Mouse (Mus musculus) liver, embryonic 12.5 days (tissue): Measurements from ENCODE around the gene Arhgap21. TPM values are rescaled to one million over a fixed set of nuclear protein-coding genes. Genes with fewer than 3 reads are reported as not detected.

ENCODE experiments used
- ATAC-seq: fragments of 200-750 bp; cut with Nextera tagmentation; 2 replicates; pipeline ENCODE4 v1.8.0; 2017; ENCODE audit warnings: moderate number of reproducible peaks, mild to moderate bottlenecking, moderate library complexity
- H3K27ac ChIP-seq: fragments of 300-500 bp; sonication (generic); 2 replicates; pipeline ENCODE4 v1.5.1; 2016; ENCODE audit warnings: mild to moderate bottlenecking
- H3K27me3 ChIP-seq: fragments of 300-500 bp; sonication (generic); replicated peaks from 2 replicates; pipeline ENCODE4 v1.6.1; 2016; ENCODE audit warnings: mild to moderate bottlenecking, moderate library complexity
- H3K36me3 ChIP-seq: fragments of 300-500 bp; sonication (generic); 2 replicates; pipeline ENCODE4 v1.6.1; 2016; ENCODE audit warnings: mild to moderate bottlenecking, moderate library complexity
- H3K4me1 ChIP-seq: fragments of 300-500 bp; sonication (generic); 2 replicates; pipeline ENCODE4 v1.6.1; 2016
- H3K4me2 ChIP-seq: fragments of 300-500 bp; sonication (generic); 2 replicates; pipeline ENCODE4 v1.6.1; 2016; ENCODE audit warnings: mild to moderate bottlenecking, moderate library complexity
- H3K4me3 ChIP-seq: fragments of 300-500 bp; sonication (generic); 2 replicates; pipeline ENCODE4 v1.5.1; 2016; ENCODE audit warnings: mild to moderate bottlenecking, moderate library complexity
- H3K9ac ChIP-seq: fragments of 300-500 bp; sonication (generic); 2 replicates; pipeline ENCODE4 v1.6.1; 2016; ENCODE audit warnings: mild to moderate bottlenecking, moderate library complexity
- H3K9me3 ChIP-seq: fragments of 300-500 bp; sonication (generic); replicated peaks from 2 replicates; pipeline ENCODE4 v1.6.1; 2016; ENCODE audit warnings: mild to moderate bottlenecking, moderate library complexity
- WGBS: fragments of 180-500 bp; shearing (Covaris S2); methylation state at CpG from one replicate; pipeline ENCODE4 v1.1.7; 2016; ENCODE audit not compliant: insufficient replicate concordance; 5-methylcytosine and 5-hydroxymethylcytosine counted together
- polyA plus RNA-seq: library from polyadenylated mRNA; unstranded; fragments of >200 nt; fragmentation: Nextera tagmentation; extraction: Ambion mirVana; gene quantifications from 2 replicates; pipeline ENCODE4 v1.2.1, GENCODE M21; 2016

Gene Arhgap21
- polyA plus RNA-seq, 1 experiment from 2014 or later = 12.4 TPM

- H3K36me3 ChIP-seq = no peaks in the 10 kb centered on the region
- no peaks in the 10 kb centered on the region for H3K4me1 ChIP-seq
Measured at GRCm38 (mm10) chr2:20978726-20979125, 10.0 kb upstream of the Arhgap21 start.

GRCm38 (mm10) chr2:20977051-20977450 lies 8.4 kb upstream of the Arhgap21 start:
- Histone ChIP-seq H3K27ac (no peak overlapping the region), H3K4me2 (no peak overlapping the region), H3K27me3 (no peaks in the 10 kb centered on the region), H3K4me1 (no peaks in the 10 kb centered on the region), H3K9me3 (no peaks in the 10 kb centered on the region), H3K4me3 (no peak overlapping the region), H3K9ac (no peak overlapping the region), H3K36me3 (no peaks in the 10 kb centered on the region)
- no peak for ATAC-seq

More at GRCm38 (mm10) chr2:20978726-20979125, 10.0 kb upstream of the Arhgap21 start:
- no peak for ATAC-seq
- Histone ChIP-seq H3K27me3 (no peaks in the 10 kb centered on the region), H3K27ac (no peak overlapping the region), H3K4me2 (no peak overlapping the region), H3K4me3 (no peak overlapping the region), H3K9ac (no peak overlapping the region), H3K9me3 (no peaks in the 10 kb centered on the region)
- WGBS = 54% methylated on average over 8 of the region's 8 CpGs

GRCm38 (mm10) chr2:20973513-20973912 lies 4.8 kb upstream of the Arhgap21 start:
- Histone ChIP-seq H3K9me3 (no peaks in the 10 kb centered on the region), H3K4me2 (no peak overlapping the region), H3K4me3 (no peak overlapping the region), H3K27me3 (no peaks in the 10 kb centered on the region), H3K36me3 (no peaks in the 10 kb centered on the region), H3K9ac (no peak overlapping the region), H3K4me1 (peaks cover 12% of the 10 kb centered on the region), H3K27ac (no peak overlapping the region)
- no peak for ATAC-seq
- 75% methylated on average over 3 of the region's 3 CpGs for WGBS

- no peak for ATAC-seq
- Histone ChIP-seq H3K27me3 (no peaks in the 10 kb centered on the region), H3K4me2 (no peak overlapping the region), H3K36me3 (no peaks in the 10 kb centered on the region), H3K4me1 (peaks cover 15% of the 10 kb centered on the region), H3K9me3 (no peaks in the 10 kb centered on the region), H3K27ac (no peak overlapping the region), H3K9ac (no peak overlapping the region), H3K4me3 (no peak overlapping the region)
- WGBS = 59% methylated on average over 1 of the region's 1 CpGs
Measured at GRCm38 (mm10) chr2:20972180-20972579, 3.5 kb upstream of the Arhgap21 start.

GRCm38 (mm10) chr2:20971628-20972027 lies 2.9 kb upstream of the Arhgap21 start:
- peaks cover 20% of the 10 kb centered on the region for H3K4me1 ChIP-seq
- no peak for ATAC-seq

GRCm38 (mm10) chr2:20969201-20970200 lies 820 bp upstream of the Arhgap21 start:
- Histone ChIP-seq H3K9ac (peak overlapping the region; percentile 99), H3K36me3 (no peaks in the 10 kb centered on the region), H3K27ac (peak overlapping the region; percentile 99), H3K27me3 (no peaks in the 10 kb centered on the region), H3K4me1 (peaks cover 40% of the 10 kb centered on the region), H3K9me3 (no peaks in the 10 kb centered on the region), H3K4me3 (peak overlapping the region; percentile 88), H3K4me2 (peak overlapping the region; percentile 78)
- peak; percentile 93 for ATAC-seq
- 1% methylated on average over 49 of the region's 49 CpGs for WGBS

More at GRCm38 (mm10) chr2:20971628-20972027, 2.9 kb upstream of the Arhgap21 start:
- Histone ChIP-seq H3K4me3 (no peak overlapping the region), H3K27ac (no peak overlapping the region), H3K36me3 (no peaks in the 10 kb centered on the region), H3K4me2 (no peak overlapping the region), H3K9ac (no peak overlapping the region), H3K27me3 (no peaks in the 10 kb centered on the region), H3K9me3 (no peaks in the 10 kb centered on the region)

GRCm38 (mm10) chr2:20967646-20968351 lies 882 bp downstream of the Arhgap21 start:
- no peaks in the 10 kb centered on the region for H3K27me3 ChIP-seq
- peak overlapping the region; percentile 88 for H3K4me3 ChIP-seq
- H3K36me3 ChIP-seq = no peaks in the 10 kb centered on the region
- ATAC-seq = no peak
- peak overlapping the region; percentile 78 for H3K4me2 ChIP-seq
- H3K4me1 ChIP-seq = peaks cover 53% of the 10 kb centered on the region
- H3K27ac ChIP-seq = peak overlapping the region; percentile 99
- H3K9ac ChIP-seq = peak overlapping the region; percentile 99
- WGBS = under 1% methylated on average over 56 of the region's 57 CpGs
- H3K9me3 ChIP-seq = no peaks in the 10 kb centered on the region

- H3K4me3 ChIP-seq = peak overlapping the region; percentile 88
- ATAC-seq = peak; percentile 19; the same call in 1 of the 2 replicates
- H3K4me1 ChIP-seq = peaks cover 59% of the 10 kb centered on the region
- peak overlapping the region; percentile 99 for H3K9ac ChIP-seq
- H3K27me3 ChIP-seq = no peaks in the 10 kb centered on the region
- no peaks in the 10 kb centered on the region for H3K36me3 ChIP-seq
- 1% methylated on average over 13 of the region's 13 CpGs for WGBS
- H3K4me2 ChIP-seq = peak overlapping the region; percentile 78
- H3K27ac ChIP-seq = peak overlapping the region; percentile 99
- H3K9me3 ChIP-seq = no peaks in the 10 kb centered on the region
Measured at GRCm38 (mm10) chr2:20967101-20967645, 1.5 kb downstream of the Arhgap21 start.

- peaks cover 66% of the 10 kb centered on the region for H3K4me1 ChIP-seq
- H3K27me3 ChIP-seq = no peaks in the 10 kb centered on the region
- H3K36me3 ChIP-seq = no peaks in the 10 kb centered on the region
- H3K4me2 ChIP-seq = peak overlapping the region; percentile 78
- peak overlapping the region; percentile 99 for H3K9ac ChIP-seq
- H3K27ac ChIP-seq = peak overlapping the region; percentile 99
- no peaks in the 10 kb centered on the region for H3K9me3 ChIP-seq
- 35% methylated on average over 18 of the region's 18 CpGs for WGBS
- peak overlapping the region; percentile 88 for H3K4me3 ChIP-seq
- ATAC-seq = no peak
Measured at GRCm38 (mm10) chr2:20966176-20967100, 2.2 kb downstream of the Arhgap21 start.

- ATAC-seq = no peak
- no peaks in the 10 kb centered on the region for H3K36me3 ChIP-seq
- H3K9me3 ChIP-seq = no peaks in the 10 kb centered on the region
- 70% methylated on average over 3 of the region's 3 CpGs for WGBS
- peaks cover 71% of the 10 kb centered on the region for H3K4me1 ChIP-seq
- H3K27me3 ChIP-seq = no peaks in the 10 kb centered on the region
- peak overlapping the region; percentile 78 for H3K4me2 ChIP-seq
- H3K27ac ChIP-seq = no peak overlapping the region
- H3K9ac ChIP-seq = peak overlapping the region; percentile 99
- peak overlapping the region; percentile 88 for H3K4me3 ChIP-seq
Measured at GRCm38 (mm10) chr2:20965361-20965760, 3.3 kb downstream of the Arhgap21 start.

- H3K4me1 ChIP-seq = peaks cover 72% of the 10 kb centered on the region
- no peaks in the 10 kb centered on the region for H3K27me3 ChIP-seq
- H3K27ac ChIP-seq = no peak overlapping the region
- no peaks in the 10 kb centered on the region for H3K9me3 ChIP-seq
- no peak for ATAC-seq
- H3K9ac ChIP-seq = no peak overlapping the region
- no peak overlapping the region for H3K4me3 ChIP-seq
- H3K36me3 ChIP-seq = no peaks in the 10 kb centered on the region
- H3K4me2 ChIP-seq = peak overlapping the region; percentile 13; the same call in 1 of the 2 replicates
Measured at GRCm38 (mm10) chr2:20964461-20964860, 4.2 kb downstream of the Arhgap21 start.
